Mouse (Mus musculus) bone marrow macrophage, adult 2 months (primary cell): Measurements from ENCODE around the gene Mrps21.

Experiments
- CTCF ChIP-seq: IDR thresholded peaks from 2 replicates; pipeline ENCODE4 v1.5.1; 2012; ENCODE audit warnings: low read depth, mild to moderate bottlenecking, low read length, moderate library complexity
- POLR2A ChIP-seq: IDR thresholded peaks from 2 replicates; pipeline ENCODE4 v1.6.1; 2012; ENCODE audit warnings: mild to moderate bottlenecking, low read depth, low read length, borderline replicate concordance

- no peak for TF ChIP-seq CTCF
- TF ChIP-seq POLR2A = no peak
Observed at GRCm38 (mm10) chr3:95902643-95903042, 31.3 kb upstream of the Mrps21 start.
